Mouse (Mus musculus) hindbrain, embryonic 16.5 days (tissue): ENCODE data around the gene Osbp. TPM values are rescaled to one million over a fixed set of nuclear protein-coding genes. Genes with fewer than 3 reads are reported as not detected.

Experiments used
- ATAC-seq: fragments of 200-750 bp; cut with Nextera tagmentation; 2 replicates; pipeline ENCODE4 v1.8.0; 2017; ENCODE audit warnings: moderate TSS enrichment, moderate library complexity
- H3K27ac ChIP-seq: fragments of 300-500 bp; sonication (generic); 2 replicates; pipeline ENCODE4 v1.5.1; 2014; ENCODE audit warnings: low read depth, mild to moderate bottlenecking, control low read depth, low read length, moderate library complexity
- H3K27me3 ChIP-seq: fragments of 300-500 bp; sonication (generic); replicated peaks from 2 replicates; pipeline ENCODE4 v1.6.1; 2014; ENCODE audit warnings: low read length; ENCODE audit not compliant: control insufficient read depth, insufficient read depth
- H3K36me3 ChIP-seq: fragments of 300-500 bp; sonication (generic); 2 replicates; pipeline ENCODE4 v1.6.1; 2014; ENCODE audit warnings: mild to moderate bottlenecking, low read length, moderate library complexity, mixed read lengths; ENCODE audit not compliant: control insufficient read depth, insufficient read depth
- H3K4me1 ChIP-seq: fragments of 300-500 bp; sonication (generic); 2 replicates; pipeline ENCODE4 v1.6.1; 2014; ENCODE audit warnings: low read depth, low read length; ENCODE audit not compliant: control insufficient read depth, insufficient read depth
- H3K4me2 ChIP-seq: fragments of 300-500 bp; sonication (generic); 2 replicates; pipeline ENCODE4 v1.6.1; 2014; ENCODE audit warnings: mild to moderate bottlenecking, low read length, control low read depth, moderate library complexity
- H3K4me3 ChIP-seq: fragments of 300-500 bp; sonication (generic); 2 replicates; pipeline ENCODE4 v1.5.1; 2014; ENCODE audit warnings: mild to moderate bottlenecking, low read length, control low read depth, moderate library complexity
- H3K9ac ChIP-seq: fragments of 300-500 bp; sonication (generic); 2 replicates; pipeline ENCODE4 v1.6.1; 2014; ENCODE audit warnings: low read depth, mild to moderate bottlenecking, control low read depth, low read length, moderate library complexity
- H3K9me3 ChIP-seq: fragments of 300-500 bp; sonication (generic); 2 replicates; pipeline ENCODE4 v1.6.1; 2014; ENCODE audit warnings: mild to moderate bottlenecking, low read length, moderate library complexity; ENCODE audit not compliant: control insufficient read depth
- WGBS: fragments of 180-500 bp; shearing (Covaris S2); extraction: QIAGEN DNeasy Blood & Tissue Kit; methylation state at CpG from one replicate; pipeline ENCODE4 v1.1.7; 2014; 5-methylcytosine and 5-hydroxymethylcytosine counted together
- microRNA-seq: library from miRNA; unstranded; fragments of <30 nt; microRNA quantifications from one replicate; pipeline ENCODE4, GENCODE M21; 2017
- polyA plus RNA-seq: library from polyadenylated mRNA; unstranded; fragments of >200 nt; fragmentation: Nextera tagmentation; extraction: Ambion mirVana; gene quantifications from 2 replicates; pipeline ENCODE4 v1.2.1, GENCODE M21; 2015

Gene Osbp
- polyA plus RNA-seq, 1 experiment from 2014 or later: 3.0 TPM

DNA sequence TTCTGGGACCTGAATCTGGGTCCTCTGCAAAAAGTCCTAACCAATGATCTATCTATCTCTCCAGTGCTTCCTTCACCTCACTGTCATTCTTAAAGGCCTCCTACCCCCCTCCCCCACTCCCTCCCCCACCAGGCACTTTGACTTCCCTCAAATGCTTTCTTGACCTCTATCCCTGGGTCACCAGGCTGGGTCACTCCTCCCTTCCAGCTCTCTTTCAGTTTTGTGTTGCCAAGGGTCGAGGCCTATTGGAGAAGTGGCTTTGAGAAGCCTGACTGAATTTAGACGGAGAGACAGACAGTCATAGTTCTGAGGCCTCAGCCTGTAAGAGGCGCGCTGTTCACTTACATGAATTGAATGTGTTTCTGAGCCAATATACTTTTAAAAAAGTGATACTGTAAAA lies 50.5 kb downstream of the Osbp start:
- no peak for ATAC-seq
- no peak overlapping the region for H3K4me2 ChIP-seq
- H3K27ac ChIP-seq: no peak overlapping the region
- no peaks in the 10 kb centered on the region for H3K36me3 ChIP-seq
- H3K9ac ChIP-seq: no peak overlapping the region
- H3K27me3 ChIP-seq: no peaks in the 10 kb centered on the region
- H3K4me3 ChIP-seq: no peak overlapping the region
- 58% methylated on average over 4 of the region's 4 CpGs for WGBS
- no peaks in the 10 kb centered on the region for H3K4me1 ChIP-seq
- no peaks in the 10 kb centered on the region for H3K9me3 ChIP-seq

- 86% methylated on average over 4 of the region's 4 CpGs for WGBS
- H3K36me3 ChIP-seq: no peaks in the 10 kb centered on the region
- no peaks in the 10 kb centered on the region for H3K4me1 ChIP-seq
- no peaks in the 10 kb centered on the region for H3K27me3 ChIP-seq
- H3K4me2 ChIP-seq: no peak overlapping the region
- H3K27ac ChIP-seq: no peak overlapping the region
- no peak overlapping the region for H3K4me3 ChIP-seq
- no peak for ATAC-seq
- H3K9me3 ChIP-seq: no peaks in the 10 kb centered on the region
- H3K9ac ChIP-seq: no peak overlapping the region
Observed at GRCm38 (mm10) chr19:12024149-12024548, 58.4 kb downstream of the Osbp start.

DNA sequence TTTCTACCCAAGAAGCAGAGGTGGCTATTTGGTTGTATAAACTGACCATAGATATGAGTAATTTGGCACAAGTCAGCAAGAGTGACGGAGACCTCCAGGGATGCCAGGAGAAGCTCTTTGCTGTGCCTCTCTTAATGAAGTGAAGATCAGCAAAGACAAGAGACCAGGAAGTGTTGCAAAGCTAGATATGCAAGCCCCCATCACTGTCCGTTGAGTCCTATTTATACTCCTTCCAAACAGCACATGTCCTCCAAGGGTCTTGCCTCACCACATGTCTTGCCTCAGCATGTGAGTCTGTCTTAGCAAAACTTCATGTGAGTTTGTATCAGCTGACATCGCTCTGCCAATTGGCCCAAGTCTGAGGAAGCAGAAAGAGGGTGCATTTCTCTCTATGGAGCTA lies 59.6 kb downstream of the Osbp start:
- ATAC-seq: no peak
- H3K4me2 ChIP-seq: no peak overlapping the region
- H3K9ac ChIP-seq: no peak overlapping the region
- H3K27me3 ChIP-seq: no peaks in the 10 kb centered on the region
- H3K4me1 ChIP-seq: no peaks in the 10 kb centered on the region
- WGBS: 88% methylated on average over 3 of the region's 3 CpGs
- H3K36me3 ChIP-seq: no peaks in the 10 kb centered on the region
- no peak overlapping the region for H3K4me3 ChIP-seq
- H3K27ac ChIP-seq: no peak overlapping the region
- H3K9me3 ChIP-seq: no peaks in the 10 kb centered on the region

- Histone ChIP-seq H3K4me2 (no peak overlapping the region), H3K36me3 (no peaks in the 10 kb centered on the region), H3K9ac (no peak overlapping the region), H3K9me3 (no peaks in the 10 kb centered on the region), H3K4me3 (no peak overlapping the region), H3K27me3 (no peaks in the 10 kb centered on the region), H3K27ac (no peak overlapping the region), H3K4me1 (no peaks in the 10 kb centered on the region)
- 94% methylated on average over 2 of the region's 2 CpGs for WGBS
- no peak for ATAC-seq
Observed at GRCm38 (mm10) chr19:12026606-12027005, 60.9 kb downstream of the Osbp start.

- Histone ChIP-seq H3K4me2 (no peak overlapping the region), H3K9ac (no peak overlapping the region), H3K27ac (no peak overlapping the region), H3K4me1 (no peaks in the 10 kb centered on the region), H3K4me3 (no peak overlapping the region), H3K36me3 (no peaks in the 10 kb centered on the region), H3K9me3 (no peaks in the 10 kb centered on the region), H3K27me3 (no peaks in the 10 kb centered on the region)
- ATAC-seq: no peak
Observed at GRCm38 (mm10) chr19:12037727-12038126, 72.0 kb downstream of the Osbp start.

- Histone ChIP-seq H3K36me3 (no peaks in the 10 kb centered on the region), H3K27me3 (no peaks in the 10 kb centered on the region), H3K4me3 (no peak within 1 kb of the TSS), H3K4me1 (no peaks in the 10 kb centered on the region), H3K27ac (no peak within 1 kb of the TSS), H3K4me2 (no peak within 1 kb of the TSS), H3K9ac (no peak within 1 kb of the TSS), H3K9me3 (no peaks in the 10 kb centered on the region)
- ATAC-seq: no peak
- 66% methylated on average over 2 of the region's 2 CpGs for WGBS
Observed at GRCm38 (mm10) chr19:12041217-12041616, 75.5 kb downstream of the Osbp start, which contains the start of gene Olfr1423. Gene Olfr1423, minus strand, starts transcription at chr19:12041317.

DNA sequence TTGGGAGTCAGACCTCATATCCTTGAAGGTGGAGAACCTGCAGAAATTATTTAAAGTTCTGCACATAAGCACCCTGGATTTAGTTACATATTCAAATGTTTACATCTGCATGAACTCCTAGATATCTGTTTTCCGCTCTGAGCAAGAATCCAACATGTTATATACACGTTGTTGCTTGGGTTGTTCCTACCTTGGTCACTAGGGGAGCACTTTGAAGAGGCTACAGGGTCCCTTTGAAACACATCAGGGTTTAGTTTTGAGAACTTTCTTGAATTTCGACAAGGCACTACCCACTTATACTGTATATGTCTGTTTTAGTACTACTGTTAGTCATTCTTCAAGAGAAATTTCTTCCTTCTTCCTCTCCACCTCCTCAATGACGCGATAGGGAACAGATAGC lies 77.4 kb downstream of the Osbp start:
- no peaks in the 10 kb centered on the region for H3K4me1 ChIP-seq
- H3K9me3 ChIP-seq: no peaks in the 10 kb centered on the region
- no peak for ATAC-seq
- no peaks in the 10 kb centered on the region for H3K27me3 ChIP-seq
- H3K4me2 ChIP-seq: no peak overlapping the region
- H3K4me3 ChIP-seq: no peak overlapping the region
- H3K36me3 ChIP-seq: no peaks in the 10 kb centered on the region
- no peak overlapping the region for H3K9ac ChIP-seq
- 92% methylated on average over 5 of the region's 5 CpGs for WGBS
- no peak overlapping the region for H3K27ac ChIP-seq

Small RNA genes lying within 50 kb of the gene (microRNA-seq; reads per million reads assigned to microRNA genes)
- gene Mir6994: 8.3 reads per million, percentile 25 among the genes with 10 or more reads in this experiment

Other genes with a start within 250 kb of the Osbp start
- gene Gif, start 218.4 kb upstream of the Osbp start, polyA plus RNA-seq: not detected in 2 replicates
- 46.2 and 49.1 TPM in 2 replicates for gene Mrpl16, start 195.6 kb upstream of the Osbp start, polyA plus RNA-seq
- 20.1 and 21.1 TPM in 2 replicates for gene Stx3, start 146.5 kb upstream of the Osbp start, polyA plus RNA-seq
- gene Olfr1417, start 126.7 kb upstream of the Osbp start, polyA plus RNA-seq: 0.11 and 0.33 TPM in 2 replicates
- gene Olfr1418, start 104.9 kb upstream of the Osbp start, polyA plus RNA-seq: not detected in 2 replicates
- gene Olfr1419, start 90.8 kb upstream of the Osbp start, polyA plus RNA-seq: not detected in 2 replicates
- not detected in 2 replicates for gene Olfr1420, start 79.4 kb upstream of the Osbp start, polyA plus RNA-seq
- 14.8 and 16.4 TPM in 2 replicates for gene Patl1, start 53.5 kb upstream of the Osbp start, polyA plus RNA-seq
- gene Olfr1423, start 75.4 kb downstream of the Osbp start, polyA plus RNA-seq: not detected in 2 replicates
- gene Olfr1424, start 96.7 kb downstream of the Osbp start, polyA plus RNA-seq: not detected in 2 replicates
- not detected in 2 replicates for gene Olfr1425, start 111.8 kb downstream of the Osbp start, polyA plus RNA-seq
- not detected in 2 replicates for gene Olfr1426, start 126.1 kb downstream of the Osbp start, polyA plus RNA-seq
- gene Olfr1427, start 137.4 kb downstream of the Osbp start, polyA plus RNA-seq: not detected in 2 replicates
- not detected in 2 replicates for gene Olfr1428, start 150.0 kb downstream of the Osbp start, polyA plus RNA-seq
- gene Olfr76, start 157.3 kb downstream of the Osbp start, polyA plus RNA-seq: not detected in 2 replicates
- not detected in 2 replicates for gene Olfr1555-ps1, start 204.2 kb downstream of the Osbp start, polyA plus RNA-seq
- gene Olfr1431, start 234.7 kb downstream of the Osbp start, polyA plus RNA-seq: not detected in 2 replicates